Mouse (Mus musculus) neutrophil, adult 65 days (primary cell): ENCODE results near the gene Zfp423. TPM values are rescaled to one million over a fixed set of nuclear protein-coding genes. Genes with fewer than 3 reads are reported as not detected.

Experiments used
- total RNA-seq: library from RNA; stranded (reverse); gene quantifications from 2 replicates; pipeline ENCODE4 v1.2.4, GENCODE M21; 2023

The Zfp423 gene
- total RNA-seq, result not detected in 2 replicates

GRCm38 (mm10) chr8:87959320-87959920 lies at the start of gene Zfp423:
Gene Zfp423 (minus strand): TSS chr8:87959595.

Other genes starting within 250 kb of the Zfp423 start
- gene Cnep1r1, start 159.2 kb upstream of the Zfp423 start, total RNA-seq, result 16.4 and 22.2 TPM in 2 replicates
- gene Heatr3, start 178.3 kb upstream of the Zfp423 start, total RNA-seq, result 6.7 and 10.1 TPM in 2 replicates
- gene Tent4b, start 239.6 kb upstream of the Zfp423 start, total RNA-seq, result 27.0 and 28.6 TPM in 2 replicates